Mouse (Mus musculus) myocyte (in vitro differentiated cells): ENCODE results near the gene Mapre1.

Experiments
- E2F4 ChIP-seq: IDR thresholded peaks from one replicate; pipeline ENCODE4 v1.6.1; 2011; ENCODE audit warnings: mild to moderate bottlenecking, control low read depth, moderate library complexity; ENCODE audit not compliant: insufficient read depth
- MAX ChIP-seq: IDR thresholded peaks from one replicate; pipeline ENCODE4 v1.6.1; 2011; ENCODE audit warnings: low read depth, mild to moderate bottlenecking, control low read depth
- MYOD1 ChIP-seq, 3 experiments: IDR thresholded peaks; one replicate each; pipeline ENCODE4 v1.6.1; 2011; ENCODE audit warnings: control low read depth in 2 of 3, low read depth in 2 of 3, mild to moderate bottlenecking in 2 of 3, moderate library complexity in 1 of 3; ENCODE audit not compliant: insufficient read length in 2 of 3, control insufficient read depth in 1 of 3
- MYOG ChIP-seq, 3 experiments: IDR thresholded peaks; one replicate each; pipeline ENCODE4 v1.6.1; 2011; ENCODE audit warnings: control low read depth in 2 of 3, low read depth in 2 of 3, mild to moderate bottlenecking in 2 of 3; ENCODE audit not compliant: insufficient read length in 2 of 3, control insufficient read depth in 1 of 3, insufficient read depth in 1 of 3
- POLR2A ChIP-seq: IDR thresholded peaks from one replicate; pipeline ENCODE4 v1.6.1; 2011; ENCODE audit warnings: low read depth, mild to moderate bottlenecking, control low read depth, moderate library complexity; ENCODE audit not compliant: insufficient read length
- USF1 ChIP-seq: IDR thresholded peaks from one replicate; pipeline ENCODE4 v1.6.1; 2011; ENCODE audit warnings: low read depth, mild to moderate bottlenecking, control low read depth, moderate library complexity

- no peak for TF ChIP-seq E2F4
- TF ChIP-seq MYOG (IDR thresholded peaks at IDR 0.05; ENCODE audit: control insufficient read depth in 1 of 3, insufficient read depth in 1 of 3, insufficient read length in 2 of 3, low read depth in 2 of 3), result no peak
- no peak for TF ChIP-seq POLR2A
- no peak for TF ChIP-seq MYOD1 (IDR thresholded peaks at IDR 0.05; ENCODE audit: control insufficient read depth in 1 of 3, insufficient read length in 2 of 3, low read depth in 2 of 3)
- TF ChIP-seq USF1, result no peak
- no peak for TF ChIP-seq MAX
Observed at GRCm38 (mm10) chr2:153795090-153795489, 54.0 kb downstream of the Mapre1 start.
